Mouse (Mus musculus) bone marrow, adult 2 months (tissue): ENCODE measurements around the gene Fgf2.

Experiments used
- CTCF ChIP-seq: fragments of 200-500 bp; IDR thresholded peaks from 2 replicates; pipeline ENCODE4 v1.5.1; 2011; ENCODE audit warnings: low read length, control low read depth; ENCODE audit not compliant: control insufficient read depth, insufficient read depth
- POLR2A ChIP-seq: fragments of 200-500 bp; IDR thresholded peaks from 2 replicates; pipeline ENCODE4 v1.6.1; 2011; ENCODE audit warnings: low read depth, mild to moderate bottlenecking, control low read depth, low read length, borderline replicate concordance; ENCODE audit not compliant: control insufficient read depth

DNA sequence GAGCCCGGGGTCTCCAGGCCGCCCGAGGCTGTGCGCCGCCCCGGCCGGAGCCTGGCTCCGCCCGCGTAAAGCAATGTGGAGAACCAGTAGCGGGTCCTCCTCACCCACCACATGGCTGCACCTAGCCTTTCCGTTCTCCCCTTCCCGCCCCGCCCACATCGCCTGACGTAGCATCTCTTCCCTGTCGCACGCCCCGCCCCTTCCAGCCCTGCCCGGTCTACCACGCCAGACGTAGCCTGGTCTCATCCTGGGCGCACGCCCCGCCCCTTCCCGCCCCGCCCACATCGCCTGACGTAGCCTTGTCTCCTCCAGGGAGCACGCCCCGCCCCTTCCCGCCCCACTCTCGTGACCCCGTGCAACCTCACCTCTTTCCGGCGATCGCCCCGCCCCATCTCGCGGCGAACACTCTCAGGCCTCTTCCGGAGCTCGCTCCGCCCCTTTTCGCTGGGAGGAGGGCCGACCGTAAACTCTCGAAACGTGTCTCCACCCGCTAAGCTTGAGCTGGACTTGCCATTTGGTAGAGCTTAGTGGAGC lies 71.4 kb downstream of the Fgf2 start, which contains the start of gene Spata5:
- no peak for TF ChIP-seq CTCF
- TF ChIP-seq POLR2A = peak; percentile 86
